Mouse (Mus musculus) heart, embryonic 16.5 days (tissue): ENCODE results near the gene Gm37240. TPM values are rescaled to one million over a fixed set of nuclear protein-coding genes. Genes with fewer than 3 reads are reported as not detected.

ENCODE experiments used
- ATAC-seq: fragments of 200-750 bp; cut with Nextera tagmentation; replicated peaks from 2 replicates; pipeline ENCODE4 v1.8.0; 2017; ENCODE audit warnings: moderate number of reproducible peaks; ENCODE audit not compliant: insufficient read depth, low FRiP score; ENCODE audit errors: extremely low read depth
- H3K27ac ChIP-seq: fragments of 300-500 bp; sonication (generic); 2 replicates; pipeline ENCODE4 v1.5.1; 2014; ENCODE audit warnings: mild to moderate bottlenecking, low read length, control low read depth, moderate library complexity
- H3K27me3 ChIP-seq: fragments of 300-500 bp; sonication (generic); 2 replicates; pipeline ENCODE4 v1.6.1; 2014; ENCODE audit warnings: low read length, mixed read lengths; ENCODE audit not compliant: control insufficient read depth, insufficient read depth
- H3K36me3 ChIP-seq: fragments of 300-500 bp; sonication (generic); 2 replicates; pipeline ENCODE4 v1.6.1; 2014; ENCODE audit not compliant: control insufficient read depth, insufficient read depth
- H3K4me1 ChIP-seq: fragments of 300-500 bp; sonication (generic); 2 replicates; pipeline ENCODE4 v1.6.1; 2014; ENCODE audit warnings: low read length, mixed read lengths; ENCODE audit not compliant: control insufficient read depth, insufficient read depth
- H3K4me2 ChIP-seq: fragments of 300-500 bp; sonication (generic); 2 replicates; pipeline ENCODE4 v1.6.1; 2014; ENCODE audit warnings: low read depth, mild to moderate bottlenecking, control low read depth, low read length
- H3K4me3 ChIP-seq: fragments of 300-500 bp; sonication (generic); 2 replicates; pipeline ENCODE4 v1.5.1; 2014; ENCODE audit warnings: mild to moderate bottlenecking, control low read depth, low read length
- H3K9ac ChIP-seq: fragments of 300-500 bp; sonication (generic); 2 replicates; pipeline ENCODE4 v1.6.1; 2014; ENCODE audit warnings: low read length, control low read depth
- H3K9me3 ChIP-seq: fragments of 300-500 bp; sonication (generic); replicated peaks from 2 replicates; pipeline ENCODE4 v1.6.1; 2016; ENCODE audit warnings: low read length; ENCODE audit not compliant: control insufficient read depth
- WGBS: fragments of 180-500 bp; shearing (Covaris S2); extraction: QIAGEN DNeasy Blood & Tissue Kit; methylation state at CpG from one replicate; pipeline ENCODE4 v1.1.7; 2014; 5-methylcytosine and 5-hydroxymethylcytosine counted together
- polyA plus RNA-seq: library from polyadenylated mRNA; unstranded; fragments of >200 nt; fragmentation: Nextera tagmentation; extraction: Ambion mirVana; gene quantifications from 2 replicates; pipeline ENCODE4 v1.2.1, GENCODE M21; 2015

Gene Gm37240
- polyA plus RNA-seq, 1 experiment from 2014 or later: 18.4 TPM

DNA sequence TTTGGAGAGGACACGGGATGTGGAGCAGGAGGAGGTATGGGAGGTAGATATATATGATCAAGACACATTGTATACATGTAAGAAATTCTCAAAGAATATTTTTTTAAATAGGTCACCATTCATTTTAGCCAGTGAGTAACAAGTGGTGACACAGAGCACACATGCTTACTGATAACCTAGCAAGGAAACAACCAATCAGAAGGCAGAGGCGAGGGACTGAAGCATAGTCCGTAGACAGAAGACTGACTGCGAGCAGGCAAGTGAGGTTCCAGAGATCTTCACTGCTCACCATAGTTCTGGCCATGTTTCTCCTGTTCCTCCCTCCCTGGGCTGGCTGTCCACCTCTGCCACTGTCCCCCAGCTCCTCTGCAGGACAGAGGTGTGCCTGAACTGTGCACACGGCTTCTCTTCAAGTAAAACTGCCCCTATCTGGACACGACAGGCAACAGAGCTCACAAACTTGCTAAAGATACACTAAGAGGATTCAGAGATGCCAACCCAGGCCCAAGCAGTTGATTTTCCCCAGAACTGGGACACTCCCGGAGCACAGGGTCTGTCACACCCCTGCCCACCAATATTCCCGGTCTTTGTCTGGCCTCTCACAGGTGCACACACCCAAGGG lies 207.9 kb downstream of the Gm37240 start:
- 42% methylated on average over 8 of the region's 8 CpGs for WGBS
- Histone ChIP-seq H3K9me3 (no peaks in the 10 kb centered on the region), H3K27me3 (no peaks in the 10 kb centered on the region), H3K36me3 (no peaks in the 10 kb centered on the region), H3K4me2 (no peak overlapping the region), H3K4me1 (peaks cover 14% of the 10 kb centered on the region), H3K9ac (no peak overlapping the region), H3K4me3 (no peak overlapping the region), H3K27ac (no peak overlapping the region)
- ATAC-seq: no peak

DNA sequence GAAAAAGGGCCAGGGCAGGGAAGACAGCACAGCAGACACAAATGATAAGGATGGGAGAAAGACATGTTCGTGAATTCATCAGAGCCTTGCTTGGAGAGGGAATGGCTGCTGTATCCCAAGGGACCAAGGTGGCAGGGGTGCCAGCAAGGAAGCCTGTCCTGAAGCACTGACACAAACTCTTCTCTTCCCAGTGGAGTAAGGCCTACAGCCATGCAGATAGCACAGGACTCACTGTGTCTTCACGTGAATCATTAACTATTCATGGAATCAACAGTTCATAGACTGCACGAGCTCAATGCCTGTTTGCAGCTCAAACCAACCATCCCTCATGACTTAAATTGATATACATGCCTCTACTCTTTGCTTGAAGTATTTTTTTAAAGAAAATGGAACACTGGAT lies 209.4 kb downstream of the Gm37240 start:
- Histone ChIP-seq H3K4me1 (peaks cover 14% of the 10 kb centered on the region), H3K9me3 (no peaks in the 10 kb centered on the region), H3K27ac (no peak overlapping the region), H3K9ac (no peak overlapping the region), H3K4me3 (no peak overlapping the region), H3K4me2 (no peak overlapping the region), H3K36me3 (no peaks in the 10 kb centered on the region), H3K27me3 (no peaks in the 10 kb centered on the region)
- 73% methylated on average over 3 of the region's 3 CpGs for WGBS
- ATAC-seq: no peak

DNA sequence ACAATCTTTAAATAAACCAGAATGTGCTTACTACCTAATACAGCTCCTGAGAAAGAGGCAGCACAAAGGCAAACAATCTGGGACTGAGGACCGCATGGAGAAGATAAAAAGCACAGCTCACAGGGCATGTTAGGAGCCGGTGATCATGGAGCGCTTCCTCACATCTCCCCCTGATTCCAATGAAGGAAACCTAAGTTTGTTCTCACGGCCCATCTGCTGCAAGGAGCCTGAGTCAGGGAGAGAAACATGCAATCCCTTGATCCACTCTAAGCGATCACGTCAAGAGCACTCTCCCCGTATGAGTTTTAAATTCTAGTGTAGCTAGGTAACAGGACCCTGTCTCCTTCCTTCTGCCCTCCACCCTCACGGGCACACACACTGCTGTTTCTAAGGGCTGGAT lies 210.2 kb downstream of the Gm37240 start:
- ATAC-seq: no peak
- H3K9ac ChIP-seq: no peak overlapping the region
- H3K27ac ChIP-seq: no peak overlapping the region
- H3K4me2 ChIP-seq: no peak overlapping the region
- no peaks in the 10 kb centered on the region for H3K36me3 ChIP-seq
- H3K4me1 ChIP-seq: peaks cover 14% of the 10 kb centered on the region
- WGBS: 71% methylated on average over 8 of the region's 8 CpGs
- H3K27me3 ChIP-seq: no peaks in the 10 kb centered on the region
- no peaks in the 10 kb centered on the region for H3K9me3 ChIP-seq
- H3K4me3 ChIP-seq: no peak overlapping the region

DNA sequence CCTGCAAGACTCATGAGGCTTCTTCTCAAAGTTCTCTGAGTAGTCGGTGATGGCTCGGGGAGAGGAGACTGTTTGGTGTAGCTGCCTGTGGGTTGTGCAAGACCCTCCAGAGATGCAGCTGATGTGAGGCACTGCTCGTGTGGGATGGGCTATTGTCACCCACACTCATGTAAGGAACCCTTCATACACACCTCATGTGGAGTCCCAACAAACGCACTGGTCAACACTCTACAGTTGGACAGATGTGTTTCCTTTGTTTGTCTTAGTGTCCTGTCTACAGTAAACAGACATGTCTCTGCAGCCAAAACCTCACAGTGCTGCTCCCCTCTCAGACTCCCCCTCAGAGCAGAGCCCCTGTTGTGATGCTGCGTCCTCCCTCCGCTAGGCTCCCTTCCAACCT lies 217.5 kb downstream of the Gm37240 start:
- 88% methylated on average over 6 of the region's 6 CpGs for WGBS
- Histone ChIP-seq H3K36me3 (no peaks in the 10 kb centered on the region), H3K9me3 (no peaks in the 10 kb centered on the region), H3K27me3 (no peaks in the 10 kb centered on the region), H3K4me2 (no peak overlapping the region), H3K4me3 (no peak overlapping the region), H3K4me1 (peaks cover 9% of the 10 kb centered on the region), H3K27ac (no peak overlapping the region), H3K9ac (no peak overlapping the region)
- no peak for ATAC-seq

DNA sequence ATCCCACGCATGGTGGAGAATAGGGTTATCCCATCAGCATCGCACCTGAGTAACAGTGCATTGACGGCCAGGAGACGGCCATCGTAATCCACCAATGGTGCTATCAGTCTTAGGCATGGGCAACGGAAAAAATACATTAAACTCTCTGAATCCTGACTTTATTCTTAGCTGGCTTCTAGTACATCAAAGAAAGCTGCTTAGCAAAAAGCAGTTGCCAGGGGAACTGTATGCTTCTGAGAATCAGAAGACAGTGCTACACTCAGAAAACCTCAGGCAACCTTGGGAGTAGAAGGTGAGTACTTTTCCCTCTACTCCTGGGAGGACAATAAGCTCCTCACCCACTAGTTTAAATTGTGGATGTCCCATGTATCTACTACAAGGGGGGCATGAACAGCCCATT lies 219.6 kb downstream of the Gm37240 start:
- WGBS: 92% methylated on average over 6 of the region's 6 CpGs
- H3K9ac ChIP-seq: no peak overlapping the region

DNA sequence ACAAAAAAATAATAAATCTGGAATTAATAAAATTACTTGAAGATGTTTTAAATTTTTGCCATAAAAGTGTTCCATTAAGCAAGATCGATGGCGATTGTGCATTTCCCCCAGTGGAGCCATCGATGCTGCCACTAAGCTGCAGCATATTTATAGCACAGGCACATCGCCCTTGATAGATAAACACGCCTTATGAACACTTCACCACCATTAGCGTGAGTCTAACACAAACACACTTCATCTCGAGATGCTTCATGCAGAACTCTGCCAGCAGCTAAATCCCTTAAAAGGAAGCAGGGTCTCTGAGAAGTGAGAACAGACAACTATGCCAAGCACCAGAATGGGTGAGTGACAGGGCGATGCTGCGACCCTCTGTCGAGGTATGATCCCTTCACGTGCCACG lies 220.6 kb downstream of the Gm37240 start:
- Histone ChIP-seq H3K4me3 (no peak overlapping the region), H3K9ac (peak overlapping the region; percentile 23; the same call in 1 of the 2 replicates), H3K27ac (peak overlapping the region; percentile 65), H3K36me3 (no peaks in the 10 kb centered on the region), H3K27me3 (no peaks in the 10 kb centered on the region), H3K4me1 (peaks cover 12% of the 10 kb centered on the region), H3K9me3 (no peaks in the 10 kb centered on the region), H3K4me2 (peak overlapping the region; percentile 48)
- ATAC-seq: peak; percentile 68
- WGBS: 38% methylated on average over 12 of the region's 12 CpGs

More for the DNA sequence above, 219.6 kb downstream of the Gm37240 start:
- no peaks in the 10 kb centered on the region for H3K9me3 ChIP-seq
- no peak overlapping the region for H3K4me2 ChIP-seq
- H3K36me3 ChIP-seq: no peaks in the 10 kb centered on the region
- no peak overlapping the region for H3K4me3 ChIP-seq
- no peak overlapping the region for H3K27ac ChIP-seq
- H3K27me3 ChIP-seq: no peaks in the 10 kb centered on the region
- no peak for ATAC-seq
- peaks cover 9% of the 10 kb centered on the region for H3K4me1 ChIP-seq

DNA sequence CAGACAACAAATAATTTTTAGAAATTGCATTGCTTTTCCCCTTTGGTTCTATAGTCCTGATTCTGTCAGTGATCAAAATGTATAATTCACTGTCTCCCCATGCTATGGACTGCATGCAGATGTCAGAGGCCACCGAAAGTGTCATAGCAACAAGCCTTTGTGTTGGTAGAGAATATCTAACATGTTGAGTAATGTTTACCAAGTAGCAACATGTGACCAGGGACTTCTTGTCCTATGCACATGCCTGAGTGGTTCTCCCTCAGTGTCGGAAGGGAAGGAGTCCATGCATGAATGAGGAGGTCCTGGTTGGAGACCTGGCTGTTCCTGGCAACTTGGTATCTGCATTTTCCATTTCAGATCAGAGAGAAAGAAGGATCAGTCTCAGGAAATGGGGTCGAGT lies 221.2 kb downstream of the Gm37240 start:
- ATAC-seq: no peak
- Histone ChIP-seq H3K27ac (no peak overlapping the region), H3K36me3 (no peaks in the 10 kb centered on the region), H3K4me2 (no peak overlapping the region), H3K9ac (no peak overlapping the region), H3K4me3 (no peak overlapping the region), H3K4me1 (peaks cover 12% of the 10 kb centered on the region), H3K27me3 (no peaks in the 10 kb centered on the region), H3K9me3 (no peaks in the 10 kb centered on the region)
- 51% methylated on average over 3 of the region's 3 CpGs for WGBS

DNA sequence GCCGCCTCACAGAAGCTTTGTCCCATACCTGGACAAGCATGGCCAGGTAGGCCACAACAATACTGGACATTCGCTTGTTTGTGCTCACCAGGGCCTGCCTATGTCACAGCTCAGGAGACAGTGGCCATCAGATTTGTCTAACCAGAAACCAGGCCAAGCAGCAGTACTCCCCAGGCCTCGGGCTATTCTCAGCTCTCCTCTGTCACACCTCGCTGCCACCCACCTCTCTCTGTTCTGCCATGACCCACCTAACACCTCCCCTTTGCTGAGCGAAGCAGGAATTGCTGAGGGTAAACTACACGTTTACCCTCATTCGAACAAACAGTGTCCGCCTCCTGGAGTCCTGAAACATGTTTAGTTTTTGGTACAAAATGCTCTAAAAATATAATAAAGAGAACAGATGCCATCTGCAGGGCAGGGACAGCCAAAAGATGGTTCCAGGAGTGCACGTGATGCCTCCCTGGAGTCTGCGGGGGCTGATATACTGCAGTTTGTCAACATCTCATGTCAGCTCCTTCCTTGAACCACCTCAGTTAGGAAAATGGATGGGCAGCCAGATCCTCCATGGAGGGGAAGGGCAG lies 222.6 kb downstream of the Gm37240 start:
- Histone ChIP-seq H3K27me3 (no peaks in the 10 kb centered on the region), H3K36me3 (no peaks in the 10 kb centered on the region), H3K4me3 (no peak overlapping the region), H3K9me3 (no peaks in the 10 kb centered on the region), H3K4me2 (no peak overlapping the region), H3K9ac (no peak overlapping the region), H3K4me1 (peaks cover 15% of the 10 kb centered on the region), H3K27ac (no peak overlapping the region)
- WGBS: 80% methylated on average over 10 of the region's 10 CpGs
- ATAC-seq: no peak

DNA sequence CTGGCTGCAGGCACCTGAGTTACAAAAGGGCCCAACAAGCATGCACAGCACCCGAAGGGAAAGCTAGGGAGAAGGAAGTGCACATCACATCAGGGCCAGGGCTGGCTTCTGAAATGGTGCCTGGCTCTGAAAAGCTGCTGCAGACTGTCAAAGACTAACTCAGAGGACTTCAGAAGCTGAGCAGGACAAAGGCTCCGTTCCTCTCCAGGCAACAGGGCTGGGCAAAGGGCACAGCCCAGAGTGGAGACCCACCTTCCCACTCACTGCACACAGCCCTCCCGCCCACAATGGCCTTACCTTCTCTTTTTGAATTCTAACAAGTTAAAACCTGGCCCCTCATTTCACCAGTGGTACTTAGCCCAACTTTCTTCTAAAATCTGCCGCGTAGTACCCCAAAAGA lies 223.5 kb downstream of the Gm37240 start:
- no peak for ATAC-seq
- WGBS: 84% methylated on average over 5 of the region's 5 CpGs
- Histone ChIP-seq H3K27me3 (no peaks in the 10 kb centered on the region), H3K36me3 (no peaks in the 10 kb centered on the region), H3K4me2 (no peak overlapping the region), H3K27ac (no peak overlapping the region), H3K4me3 (no peak overlapping the region), H3K9ac (no peak overlapping the region), H3K4me1 (peaks cover 19% of the 10 kb centered on the region), H3K9me3 (no peaks in the 10 kb centered on the region)
